Mouse (Mus musculus) ES-Bruce4 (cell line): ENCODE measurements around the gene Atg7.

Experiments
- CTCF ChIP-seq: IDR thresholded peaks from one replicate; pipeline ENCODE4 v1.8.1; 2011; ENCODE audit warnings: low read depth, low read length
- EP300 ChIP-seq: IDR thresholded peaks from 2 replicates; pipeline ENCODE4 v1.6.1; 2011; ENCODE audit warnings: low read depth, low read length; ENCODE audit not compliant: insufficient read depth

GRCm38 (mm10) chr6:114842863-114843262 lies 200.0 kb downstream of the Atg7 start:
- peak; percentile 8 for TF ChIP-seq CTCF
- no peak for TF ChIP-seq EP300
